Mouse (Mus musculus): ENCODE data around the gene Agt. TPM values are rescaled to one million over a fixed set of nuclear protein-coding genes. Genes with fewer than 3 reads are reported as not detected.

Gene Agt
- total and polyA plus RNA-seq, 3 experiments: not detected

DNA sequence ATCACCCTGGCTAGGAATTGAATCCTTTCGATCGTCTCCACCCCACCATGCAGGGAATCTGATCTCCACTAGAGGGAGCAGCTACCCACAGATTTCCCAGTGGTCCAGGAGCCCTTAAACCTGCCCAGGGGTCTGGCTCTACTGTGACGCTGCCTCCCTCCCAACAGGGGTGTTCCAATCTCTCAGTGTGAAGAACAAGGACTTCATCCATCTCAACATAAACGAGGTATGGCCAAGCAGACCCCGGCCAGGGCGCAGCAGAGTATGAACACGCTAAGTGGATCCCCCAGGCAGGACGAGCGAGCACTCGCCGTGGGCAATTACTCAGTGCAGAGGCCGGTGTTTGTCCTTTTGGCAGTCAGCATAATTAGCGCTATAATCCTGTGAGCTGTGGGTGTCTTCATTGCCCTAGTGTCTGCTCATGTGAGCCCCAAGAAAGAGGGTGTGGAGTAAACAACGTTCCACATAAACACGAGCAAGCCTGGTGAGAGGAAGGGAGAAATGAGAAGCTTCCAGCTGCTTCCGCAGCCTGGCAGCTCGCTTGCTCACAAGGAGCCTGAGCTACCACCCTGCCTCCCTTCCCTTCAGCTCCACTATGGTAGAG is 47.9 kb upstream of the Agt start:
- TF ChIP-seq E2F4 (IDR thresholded peaks at IDR 0.05; ENCODE audit: insufficient replicate concordance, low read depth, low read length) (no peak), SMC3 (IDR thresholded peaks at IDR 0.05; ENCODE audit: low read depth, low read length) (peak; percentile 82), POLR2AphosphoS2 (IDR thresholded peaks at IDR 0.05; ENCODE audit: low read depth, low read length) (no peak), RAD21 (IDR thresholded peaks at IDR 0.05; ENCODE audit: low read depth, low read length) (peak; percentile 90), JUND (conservative IDR thresholded peaks at IDR 0.05; ENCODE audit: low read depth, low read length) (no peak), MXI1 (IDR thresholded peaks at IDR 0.05; ENCODE audit: low read depth, low read length) (no peak), CTCF (conservative IDR thresholded peaks at IDR 0.05 in 1 of 2, IDR thresholded peaks at IDR 0.05 in 1 of 2; ENCODE audit: low read depth in 2 of 2, low read length in 2 of 2) (peak; percentile 60 to 94; a peak in 3 of 4 replicates), KAT2A (IDR thresholded peaks at IDR 0.05; ENCODE audit: insufficient replicate concordance, low read length) (no peak), POLR2A (IDR thresholded peaks at IDR 0.05; ENCODE audit: low read depth, low read length) (no peak), BHLHE40 (IDR thresholded peaks at IDR 0.05; ENCODE audit: low read depth, low read length) (0 out of 2 replicates have a peak, but pooled peaks have one; percentile 9), TCF12 (IDR thresholded peaks at IDR 0.05; ENCODE audit: low read depth, low read length) (no peak), USF2 (conservative IDR thresholded peaks at IDR 0.05; ENCODE audit: low read depth, low read length) (no peak), SIN3A (IDR thresholded peaks at IDR 0.05; ENCODE audit: low read length) (peak; percentile 65), MAX (IDR thresholded peaks at IDR 0.05; ENCODE audit: low read length) (0 out of 2 replicates have a peak, but pooled peaks have one; percentile 4), NRF1 (IDR thresholded peaks at IDR 0.05; ENCODE audit: low read depth, low read length) (no peak), ZKSCAN1 (IDR thresholded peaks at IDR 0.05; ENCODE audit: borderline replicate concordance, low read depth, low read length) (no peak), MYC (IDR thresholded peaks at IDR 0.05; ENCODE audit: low read depth, low read length) (peak; percentile 41; the same call in 1 of the 2 replicates), MEF2A (IDR thresholded peaks at IDR 0.05; ENCODE audit: borderline replicate concordance, low read depth, low read length) (no peak), CHD2 (IDR thresholded peaks at IDR 0.05; ENCODE audit: low read length) (no peak), GABPA (IDR thresholded peaks at IDR 0.05; ENCODE audit: insufficient replicate concordance, low read depth, low read length) (no peak), ZC3H11A (IDR thresholded peaks at IDR 0.05; ENCODE audit: low read depth, low read length) (no peak; the same call in 1 of the 2 replicates), MAFK (IDR thresholded peaks at IDR 0.05; ENCODE audit: insufficient replicate concordance, low read length) (no peak), ZMIZ1 (IDR thresholded peaks at IDR 0.05; ENCODE audit: low read depth, low read length) (no peak), ELF1 (IDR thresholded peaks at IDR 0.05; ENCODE audit: low read depth, low read length) (no peak), EP300 (IDR thresholded peaks at IDR 0.05; ENCODE audit: low read length) (no peak)
- Histone ChIP-seq H3K4me3 (replicated peaks in 1 of 3; ENCODE audit: low read depth in 2 of 3, low read length in 2 of 3, poor library complexity in 1 of 3) (peak overlapping the region in 2 of 3 experiments; percentile 26 to 28), H3K27me3 (replicated peaks) (peaks cover 26% of the 10 kb centered on the region), H3K9ac (ENCODE audit: insufficient read depth, low read depth) (no peak overlapping the region; the same call in 1 of the 2 replicates), H3K9me3 (replicated peaks; ENCODE audit: low read length) (no peaks in the 10 kb centered on the region), H3K4me2 (ENCODE audit: insufficient read depth, low read depth, poor library complexity, severe bottlenecking) (peak overlapping the region; percentile 82), H3K4me1 (ENCODE audit: control insufficient read depth in 1 of 2, insufficient read depth in 2 of 2) (no peaks in the 10 kb centered on the region), H3K36me3 (replicated peaks in 1 of 2; ENCODE audit: control insufficient read depth in 1 of 2, insufficient read depth in 1 of 2, low read length in 1 of 2) (no peaks in the 10 kb centered on the region), H3K79me2 (replicated peaks; ENCODE audit: control insufficient read depth, extremely low read depth, insufficient read depth, poor library complexity, severe bottlenecking) (no peaks in the 10 kb centered on the region), H3K27ac (ENCODE audit: insufficient read depth, low read depth) (no peak overlapping the region)
- DNase-seq (ENCODE audit: extremely low read depth): peak; percentile 49
- in situ Hi-C loops (cut with MboI; ENCODE audit: low pct_ligation_motif_present, low pct_unique_long_range_greater_than_20kb, low sequenced_read_pairs) (no loop called here), dilution Hi-C loops (cut with MboI; ENCODE audit: extremely low pct_ligation_motif_present, extremely low pct_unique_long_range_greater_than_20kb, low sequenced_read_pairs) (no loop called here)

Data from CH12.LX (cell line).